Mouse (Mus musculus): ENCODE measurements around the gene Hist2h3c1. TPM values are rescaled to one million over a fixed set of nuclear protein-coding genes. Genes with fewer than 3 reads are reported as not detected.
A peak's percentile ranks its signal among the peaks of the same experiment; 100 is the strongest.
"Not testable (repeated sequence)": the region's sequence is repeated elsewhere in the genome, so short reads cannot be mapped to it uniquely, and the experiment has no call there.

Gene Hist2h3c1
- polyA plus RNA-seq (2015; fragmentation: Nextera tagmentation; extraction: Ambion mirVana) = 4.3 and 4.9 TPM in 2 replicates

- Histone ChIP-seq H3K9ac (ENCODE audit: low read depth, low read length) (peak within 1 kb of the TSS; percentile 80), H3K4me2 (ENCODE audit: low read depth, low read length) (peak within 1 kb of the TSS; percentile 49), H3K4me1 (ENCODE audit: control insufficient read depth, low read depth, low read length) (peaks cover 43% of the 10 kb centered on the region), H3K27ac (ENCODE audit: low read length) (peak within 1 kb of the TSS; percentile 95), H3K4me3 (ENCODE audit: low read depth, low read length) (peak within 1 kb of the TSS; percentile 69)
- H3K9me3 ChIP-seq (replicated peaks; ENCODE audit: control insufficient read depth, low read length); H3K36me3 ChIP-seq (ENCODE audit: control insufficient read depth, insufficient read depth); H3K27me3 ChIP-seq (ENCODE audit: control insufficient read depth, insufficient read depth, low read depth, low read length): not testable (repeated sequence)
- ATAC-seq (ENCODE audit: low read depth) = peak; percentile 80
- 0% methylated on average over 7 of the region's 47 CpGs for WGBS (ENCODE audit: insufficient replicate concordance)
These were observed at the start of gene Hist2h3c1 for GRCm38 (mm10) chr3:96246427-96246856. Gene Hist2h3c1 (plus strand): TSS chr3:96246685.

GRCm38 (mm10) chr3:96197129-96197749 is 49.2 kb upstream of the Hist2h3c1 start:
- H3K9ac ChIP-seq (ENCODE audit: low read depth, low read length) = peak overlapping the region; percentile 89
- peak overlapping the region; percentile 84 for H3K4me3 ChIP-seq (ENCODE audit: low read depth, low read length)
- H3K27ac ChIP-seq (ENCODE audit: low read length) = peak overlapping the region; percentile 92
- peak; percentile 91 for ATAC-seq (ENCODE audit: low read depth)
- peaks cover 22% of the 10 kb centered on the region for H3K4me1 ChIP-seq (ENCODE audit: control insufficient read depth, low read depth, low read length)
- WGBS (ENCODE audit: insufficient replicate concordance) = under 1% methylated on average over 50 of the region's 50 CpGs
- H3K27me3 ChIP-seq (ENCODE audit: control insufficient read depth, insufficient read depth, low read depth, low read length) = peaks cover 3% of the 10 kb centered on the region
- H3K36me3 ChIP-seq (ENCODE audit: control insufficient read depth, insufficient read depth) = no peaks in the 10 kb centered on the region
- no peaks in the 10 kb centered on the region for H3K9me3 ChIP-seq (replicated peaks; ENCODE audit: control insufficient read depth, low read length)
- H3K4me2 ChIP-seq (ENCODE audit: low read depth, low read length) = peak overlapping the region; percentile 99

DNA sequence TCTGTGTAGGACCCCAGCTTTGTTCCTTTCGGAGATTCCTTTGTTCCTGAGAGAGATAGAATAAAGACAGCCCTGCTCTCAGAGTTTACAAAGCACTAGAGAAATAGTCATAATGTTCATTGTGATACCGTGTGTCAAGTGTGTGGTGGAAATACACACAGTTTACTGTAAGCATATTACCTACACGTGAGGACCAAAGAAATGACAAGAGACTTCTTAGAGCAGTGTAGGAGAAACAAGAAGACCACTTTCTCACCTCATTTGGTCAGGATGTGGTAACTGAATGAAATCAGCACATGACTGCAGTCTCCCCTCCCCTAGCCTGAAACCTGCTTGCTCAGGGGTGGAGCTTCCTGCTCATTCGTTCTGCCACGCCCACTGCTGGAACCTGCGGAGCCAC is 48.3 kb upstream of the Hist2h3c1 start:
- Histone ChIP-seq H3K4me2 (ENCODE audit: low read depth, low read length) (peak overlapping the region; percentile 99), H3K27me3 (ENCODE audit: control insufficient read depth, insufficient read depth, low read depth, low read length) (peaks cover 3% of the 10 kb centered on the region), H3K36me3 (ENCODE audit: control insufficient read depth, insufficient read depth) (no peaks in the 10 kb centered on the region), H3K9ac (ENCODE audit: low read depth, low read length) (0 out of 2 replicates have a peak overlapping the region, but pooled peaks have one; percentile 89), H3K27ac (ENCODE audit: low read length) (peak overlapping the region; percentile 16; the same call in 1 of the 2 replicates), H3K9me3 (replicated peaks; ENCODE audit: control insufficient read depth, low read length) (no peaks in the 10 kb centered on the region), H3K4me1 (ENCODE audit: control insufficient read depth, low read depth, low read length) (peaks cover 22% of the 10 kb centered on the region), H3K4me3 (ENCODE audit: low read depth, low read length) (peak overlapping the region; percentile 84)
- ATAC-seq (ENCODE audit: low read depth) = no peak
- WGBS (ENCODE audit: insufficient replicate concordance) = 6% methylated on average over 6 of the region's 6 CpGs

DNA sequence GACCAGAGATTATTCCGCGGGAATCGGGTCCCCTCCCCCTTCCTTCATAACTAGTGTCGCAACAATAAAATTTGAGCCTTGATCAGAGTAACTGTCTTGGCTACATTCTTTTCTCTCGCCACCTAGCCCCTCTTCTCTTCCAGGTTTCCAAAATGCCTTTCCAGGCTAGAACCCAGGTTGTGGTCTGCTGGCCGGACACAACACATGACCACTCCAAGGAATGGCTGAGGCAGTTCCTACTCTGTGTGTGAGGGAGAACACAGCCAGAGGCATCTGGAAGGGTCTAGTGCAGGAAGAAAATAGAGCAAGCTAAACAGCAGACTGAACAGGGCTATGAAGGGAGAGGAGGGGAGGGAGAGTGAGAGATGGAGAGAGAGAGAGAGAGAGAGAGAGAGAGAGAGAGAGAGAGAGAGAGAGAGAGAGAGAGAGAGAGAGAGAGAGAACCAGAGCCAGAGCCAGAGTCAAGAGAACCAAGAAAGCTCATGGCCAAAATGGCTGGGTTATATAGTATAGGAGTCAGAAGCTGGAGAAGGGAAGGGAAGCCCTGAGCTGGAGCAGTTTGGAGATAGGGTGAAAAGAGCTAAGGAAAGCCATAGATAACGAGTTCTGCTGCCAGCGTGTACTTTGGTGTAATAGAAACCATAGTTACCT is 47.8 kb upstream of the Hist2h3c1 start:
- not testable (repeated sequence) for H3K27ac ChIP-seq (ENCODE audit: low read length); H3K4me2 ChIP-seq (ENCODE audit: low read depth, low read length); H3K9me3 ChIP-seq (replicated peaks; ENCODE audit: control insufficient read depth, low read length); H3K27me3 ChIP-seq (ENCODE audit: control insufficient read depth, insufficient read depth, low read depth, low read length); H3K36me3 ChIP-seq (ENCODE audit: control insufficient read depth, insufficient read depth); ATAC-seq (ENCODE audit: low read depth); H3K4me3 ChIP-seq (ENCODE audit: low read depth, low read length); H3K9ac ChIP-seq (ENCODE audit: low read depth, low read length)
- peaks cover 22% of the 10 kb centered on the region for H3K4me1 ChIP-seq (ENCODE audit: control insufficient read depth, low read depth, low read length)
- WGBS (ENCODE audit: insufficient replicate concordance) = 7% methylated on average over 7 of the region's 8 CpGs

DNA sequence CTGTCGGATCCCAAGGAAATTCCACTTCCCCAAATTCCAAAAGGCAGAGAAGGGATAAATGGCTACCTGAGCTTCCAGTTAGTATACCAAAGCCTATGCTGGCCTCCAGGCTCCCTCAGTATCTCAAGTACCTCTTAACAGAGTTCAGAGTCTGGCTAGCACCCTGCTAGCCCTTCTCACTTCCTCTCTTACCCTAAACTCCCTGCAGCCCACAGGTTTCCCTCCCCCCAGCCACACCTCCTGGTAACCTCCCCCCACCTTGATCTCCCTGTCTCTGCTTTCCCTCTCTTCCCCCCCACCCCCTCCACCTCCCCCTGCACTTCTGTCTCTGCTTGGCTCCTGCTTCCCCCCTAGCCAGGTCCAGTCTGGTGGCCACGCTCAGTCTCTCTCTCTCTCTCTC is 46.8 kb upstream of the Hist2h3c1 start:
- Histone ChIP-seq H3K4me2 (ENCODE audit: low read depth, low read length) (no peak overlapping the region), H3K4me3 (ENCODE audit: low read depth, low read length) (no peak overlapping the region), H3K9me3 (replicated peaks; ENCODE audit: control insufficient read depth, low read length) (no peaks in the 10 kb centered on the region), H3K27me3 (ENCODE audit: control insufficient read depth, insufficient read depth, low read depth, low read length) (no peaks in the 10 kb centered on the region), H3K27ac (ENCODE audit: low read length) (no peak overlapping the region), H3K9ac (ENCODE audit: low read depth, low read length) (no peak overlapping the region), H3K36me3 (ENCODE audit: control insufficient read depth, insufficient read depth) (no peaks in the 10 kb centered on the region), H3K4me1 (ENCODE audit: control insufficient read depth, low read depth, low read length) (peaks cover 22% of the 10 kb centered on the region)
- WGBS (ENCODE audit: insufficient replicate concordance) = 48% methylated on average over 2 of the region's 2 CpGs
- no peak for ATAC-seq (ENCODE audit: low read depth)

DNA sequence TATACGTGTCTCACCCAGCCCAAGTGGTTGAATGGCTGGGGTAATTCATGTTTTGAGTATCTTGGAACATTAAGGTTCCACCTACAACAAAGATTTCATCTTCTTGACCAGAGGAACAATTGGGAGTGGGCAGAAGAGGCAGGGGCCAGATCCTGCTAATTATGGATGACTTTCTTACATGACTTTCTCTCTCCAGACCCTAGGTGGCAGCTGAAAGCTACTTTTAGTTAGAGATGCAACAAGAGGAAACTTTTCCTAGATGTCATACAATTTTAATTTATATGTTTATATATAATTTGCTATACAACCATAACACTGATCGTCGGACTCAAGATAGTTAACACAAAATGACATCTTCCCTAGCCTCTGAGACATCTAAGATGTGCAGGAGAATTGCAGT is 38.7 kb upstream of the Hist2h3c1 start:
- H3K36me3 ChIP-seq (ENCODE audit: control insufficient read depth, insufficient read depth) = no peaks in the 10 kb centered on the region
- H3K4me1 ChIP-seq (ENCODE audit: control insufficient read depth, low read depth, low read length) = no peaks in the 10 kb centered on the region; the same call in 1 of the 2 replicates
- no peak overlapping the region for H3K4me2 ChIP-seq (ENCODE audit: low read depth, low read length)
- no peak for ATAC-seq (ENCODE audit: low read depth)
- no peaks in the 10 kb centered on the region for H3K27me3 ChIP-seq (ENCODE audit: control insufficient read depth, insufficient read depth, low read depth, low read length)
- no peak overlapping the region for H3K27ac ChIP-seq (ENCODE audit: low read length)
- no peaks in the 10 kb centered on the region for H3K9me3 ChIP-seq (replicated peaks; ENCODE audit: control insufficient read depth, low read length)
- 64% methylated on average over 3 of the region's 3 CpGs for WGBS (ENCODE audit: insufficient replicate concordance)
- H3K4me3 ChIP-seq (ENCODE audit: low read depth, low read length) = no peak overlapping the region
- no peak overlapping the region for H3K9ac ChIP-seq (ENCODE audit: low read depth, low read length)

DNA sequence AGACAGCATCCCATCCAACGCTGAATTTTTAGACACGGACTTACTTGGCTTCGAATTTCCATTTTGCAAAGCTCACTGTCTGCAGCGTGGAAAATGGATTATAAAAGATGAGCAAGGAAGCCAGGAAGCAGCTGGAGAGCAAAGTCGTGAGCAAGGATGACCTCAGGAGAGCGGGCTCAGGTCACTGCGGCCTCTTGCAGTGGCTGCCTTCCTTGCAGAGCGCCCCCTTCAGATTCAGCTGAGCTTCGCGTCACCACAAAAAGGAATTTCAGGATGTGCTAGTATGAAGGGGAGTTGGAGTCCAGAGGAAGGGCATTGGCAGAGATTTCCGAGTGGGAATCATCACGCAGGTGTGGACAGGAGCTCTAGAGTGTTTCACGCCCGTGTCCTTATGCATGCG is 37.2 kb upstream of the Hist2h3c1 start:
- Histone ChIP-seq H3K36me3 (ENCODE audit: control insufficient read depth, insufficient read depth) (no peaks in the 10 kb centered on the region), H3K4me2 (ENCODE audit: low read depth, low read length) (no peak overlapping the region)

GRCm38 (mm10) chr3:96219191-96219641 is 27.3 kb upstream of the Hist2h3c1 start:
- H3K9me3 ChIP-seq (replicated peaks; ENCODE audit: control insufficient read depth, low read length) = no peaks in the 10 kb centered on the region
- H3K4me2 ChIP-seq (ENCODE audit: low read depth, low read length) = peak overlapping the region; percentile 81
- no peaks in the 10 kb centered on the region for H3K27me3 ChIP-seq (ENCODE audit: control insufficient read depth, insufficient read depth, low read depth, low read length)
- no peaks in the 10 kb centered on the region for H3K36me3 ChIP-seq (ENCODE audit: control insufficient read depth, insufficient read depth)
- H3K27ac ChIP-seq (ENCODE audit: low read length) = peak overlapping the region; percentile 99
- no peak for ATAC-seq (ENCODE audit: low read depth)
- peak overlapping the region; percentile 68 for H3K4me3 ChIP-seq (ENCODE audit: low read depth, low read length)
- H3K4me1 ChIP-seq (ENCODE audit: control insufficient read depth, low read depth, low read length) = peaks cover 26% of the 10 kb centered on the region
- 0% methylated on average over 12 of the region's 12 CpGs for WGBS (ENCODE audit: insufficient replicate concordance)
- peak overlapping the region; percentile 79 for H3K9ac ChIP-seq (ENCODE audit: low read depth, low read length)

More for the DNA sequence above, 37.2 kb upstream of the Hist2h3c1 start:
- H3K27ac ChIP-seq (ENCODE audit: low read length) = no peak overlapping the region
- no peak overlapping the region for H3K4me3 ChIP-seq (ENCODE audit: low read depth, low read length)
- no peaks in the 10 kb centered on the region for H3K27me3 ChIP-seq (ENCODE audit: control insufficient read depth, insufficient read depth, low read depth, low read length)
- no peak for ATAC-seq (ENCODE audit: low read depth)
- no peaks in the 10 kb centered on the region; the same call in 1 of the 2 replicates for H3K4me1 ChIP-seq (ENCODE audit: control insufficient read depth, low read depth, low read length)
- no peak overlapping the region for H3K9ac ChIP-seq (ENCODE audit: low read depth, low read length)
- WGBS (ENCODE audit: insufficient replicate concordance) = 32% methylated on average over 15 of the region's 15 CpGs
- H3K9me3 ChIP-seq (replicated peaks; ENCODE audit: control insufficient read depth, low read length) = no peaks in the 10 kb centered on the region

DNA sequence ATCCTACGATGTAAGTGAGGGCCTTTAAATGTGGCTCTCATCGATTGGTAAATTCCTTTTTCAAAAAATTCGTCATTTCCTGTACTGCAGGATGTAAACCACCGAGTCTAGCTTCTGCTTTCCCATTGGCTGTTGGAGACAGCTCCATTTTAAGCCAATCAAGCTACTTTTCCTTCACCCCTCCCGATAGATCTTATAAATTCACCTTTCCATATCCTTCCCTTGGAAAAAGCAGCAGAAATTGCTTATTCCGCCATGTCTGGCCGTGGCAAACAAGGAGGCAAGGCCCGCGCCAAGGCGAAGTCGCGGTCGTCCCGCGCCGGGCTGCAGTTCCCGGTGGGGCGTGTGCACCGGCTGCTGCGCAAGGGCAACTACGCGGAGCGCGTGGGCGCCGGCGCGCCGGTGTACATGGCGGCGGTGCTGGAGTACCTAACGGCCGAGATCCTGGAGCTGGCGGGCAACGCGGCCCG is 26.8 kb upstream of the Hist2h3c1 start, which contains the start of the genes Bola1 and Hist2h2ab:
TSS of gene Bola1 (minus strand) at position 49 of the 470 bp plus-strand sequence.
TSS of gene Hist2h2ab (plus strand) at position 205 of the 470 bp plus-strand sequence.
- H3K9ac ChIP-seq (ENCODE audit: low read depth, low read length) = peak within 1 kb of the TSS; percentile 79
- H3K9me3 ChIP-seq (replicated peaks; ENCODE audit: control insufficient read depth, low read length) = no peaks in the 10 kb centered on the region
- peak; percentile 58 for ATAC-seq (ENCODE audit: low read depth)
- under 1% methylated on average over 37 of the region's 37 CpGs for WGBS (ENCODE audit: insufficient replicate concordance)
- peak within 1 kb of the TSS; percentile 68 for H3K4me3 ChIP-seq (ENCODE audit: low read depth, low read length)
- no peaks in the 10 kb centered on the region for H3K27me3 ChIP-seq (ENCODE audit: control insufficient read depth, insufficient read depth, low read depth, low read length)
- H3K4me2 ChIP-seq (ENCODE audit: low read depth, low read length) = peak within 1 kb of the TSS; percentile 81
- H3K4me1 ChIP-seq (ENCODE audit: control insufficient read depth, low read depth, low read length) = peaks cover 29% of the 10 kb centered on the region
- peak within 1 kb of the TSS; percentile 99 for H3K27ac ChIP-seq (ENCODE audit: low read length)
- no peaks in the 10 kb centered on the region for H3K36me3 ChIP-seq (ENCODE audit: control insufficient read depth, insufficient read depth)
